Mouse (Mus musculus) neural tube, embryonic 11.5 days (tissue): ENCODE results near the gene Fos. TPM values are rescaled to one million over a fixed set of nuclear protein-coding genes. Genes with fewer than 3 reads are reported as not detected.

Experiments
- ATAC-seq: fragments of 200-750 bp; cut with Nextera tagmentation; 2 replicates; pipeline ENCODE4 v1.8.0; 2017; ENCODE audit warnings: moderate number of reproducible peaks, mild to moderate bottlenecking, moderate TSS enrichment, moderate library complexity; ENCODE audit not compliant: insufficient read depth, low FRiP score, low TSS enrichment
- DNase-seq: peaks from one replicate; pipeline ENCODE4 v3.0.0-alpha.2; 2015; ENCODE audit warnings: low spot score
- H3K27ac ChIP-seq: fragments of 300-500 bp; sonication (generic); 2 replicates; pipeline ENCODE4 v1.5.1; 2014; ENCODE audit warnings: low read depth, mild to moderate bottlenecking, low read length
- H3K27me3 ChIP-seq: fragments of 300-500 bp; sonication (generic); 2 replicates; pipeline ENCODE4 v1.6.1; 2014; ENCODE audit warnings: mild to moderate bottlenecking, low read length, mixed read lengths; ENCODE audit not compliant: control insufficient read depth, insufficient read depth
- H3K36me3 ChIP-seq: fragments of 300-500 bp; sonication (generic); 2 replicates; pipeline ENCODE4 v1.6.1; 2014; ENCODE audit warnings: mild to moderate bottlenecking, low read length, moderate library complexity, mixed read lengths; ENCODE audit not compliant: control insufficient read depth, insufficient read depth
- H3K4me1 ChIP-seq: fragments of 300-500 bp; sonication (generic); 2 replicates; pipeline ENCODE4 v1.6.1; 2014; ENCODE audit warnings: low read length, mixed read lengths; ENCODE audit not compliant: control insufficient read depth, insufficient read depth
- H3K4me2 ChIP-seq: fragments of 300-500 bp; sonication (generic); 2 replicates; pipeline ENCODE4 v1.6.1; 2014; ENCODE audit warnings: low read depth, mild to moderate bottlenecking, moderate library complexity
- H3K4me3 ChIP-seq: fragments of 300-500 bp; sonication (generic); 2 replicates; pipeline ENCODE4 v1.5.1; 2014; ENCODE audit warnings: low read depth, low read length
- H3K9ac ChIP-seq: fragments of 300-500 bp; sonication (generic); 2 replicates; pipeline ENCODE4 v1.6.1; 2014; ENCODE audit warnings: mild to moderate bottlenecking, low read length
- H3K9me3 ChIP-seq: fragments of 300-500 bp; sonication (generic); 2 replicates; pipeline ENCODE4 v1.6.1; 2016; ENCODE audit warnings: low read length; ENCODE audit not compliant: control insufficient read depth
- WGBS: fragments of 180-500 bp; shearing (Covaris S2); extraction: QIAGEN DNeasy Blood & Tissue Kit; methylation state at CpG from one replicate; pipeline ENCODE4 v1.1.7; 2014; 5-methylcytosine and 5-hydroxymethylcytosine counted together
- polyA plus RNA-seq: library from polyadenylated mRNA; unstranded; fragments of >200 nt; fragmentation: Nextera tagmentation; extraction: Ambion mirVana; gene quantifications from 2 replicates; pipeline ENCODE4 v1.2.1, GENCODE M21; 2014

Fos gene
- polyA plus RNA-seq, 1 experiment from 2014 or later = 2.5 TPM

DNA sequence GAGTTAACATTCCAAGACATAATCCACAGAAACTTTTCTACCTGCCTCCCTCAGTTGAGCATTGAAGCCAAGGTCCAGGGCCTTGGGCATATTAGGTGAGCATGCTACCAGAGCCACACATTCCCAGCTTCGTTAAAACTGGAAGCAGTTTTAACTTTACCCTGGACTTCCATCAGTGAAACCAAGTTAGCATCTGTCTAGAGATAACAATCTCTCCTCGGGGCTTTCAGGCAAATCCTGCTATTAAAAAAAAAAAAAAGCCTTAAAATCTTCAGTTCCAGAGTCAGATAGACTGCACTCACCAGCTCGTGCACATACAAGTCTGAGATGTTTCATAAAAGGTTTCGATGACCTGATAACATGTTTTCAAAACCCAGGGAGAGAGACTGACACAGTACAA, 17.4 kb upstream of the Fos start:
- Histone ChIP-seq H3K4me3 (no peak overlapping the region), H3K4me2 (no peak overlapping the region), H3K4me1 (peaks cover 20% of the 10 kb centered on the region), H3K9ac (no peak overlapping the region), H3K27me3 (no peaks in the 10 kb centered on the region), H3K36me3 (no peaks in the 10 kb centered on the region), H3K9me3 (no peaks in the 10 kb centered on the region), H3K27ac (no peak overlapping the region)
- WGBS = 82% methylated on average over 4 of the region's 4 CpGs
- ATAC-seq = no peak
- DNase-seq = no peak

DNA sequence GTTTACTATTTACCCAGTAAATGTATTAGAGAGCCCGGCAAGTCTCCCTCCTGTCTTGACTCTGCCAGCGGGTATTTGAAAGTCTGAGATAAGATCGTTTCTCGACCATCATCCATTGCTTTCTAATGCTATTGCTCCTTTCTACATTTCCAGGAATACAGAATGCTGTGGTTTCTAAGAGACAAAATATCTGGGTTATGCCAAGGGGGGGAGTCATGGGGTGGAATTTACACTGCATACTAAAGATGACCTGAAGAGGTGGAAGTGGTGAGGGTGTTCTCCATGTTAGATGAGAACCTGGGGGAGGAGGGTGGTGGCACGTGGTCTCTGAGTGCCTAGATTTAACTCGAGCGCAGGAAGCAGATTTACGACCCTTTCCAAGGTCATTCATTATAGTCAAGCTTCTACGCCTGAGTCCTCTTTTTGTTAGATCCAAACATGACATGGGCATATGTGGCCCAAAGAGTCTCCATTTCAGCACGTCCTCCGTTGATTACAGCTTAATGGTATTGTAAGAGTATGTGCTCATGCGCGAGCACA, 16.7 kb upstream of the Fos start:
- 56% methylated on average over 13 of the region's 13 CpGs for WGBS
- Histone ChIP-seq H3K36me3 (no peaks in the 10 kb centered on the region), H3K9ac (no peak overlapping the region), H3K4me2 (no peak overlapping the region), H3K4me3 (no peak overlapping the region), H3K27me3 (no peaks in the 10 kb centered on the region), H3K27ac (no peak overlapping the region), H3K9me3 (no peaks in the 10 kb centered on the region), H3K4me1 (peaks cover 16% of the 10 kb centered on the region)
- ATAC-seq (no peak), DNase-seq (no peak)

- H3K36me3 ChIP-seq = no peaks in the 10 kb centered on the region
- no peak overlapping the region for H3K4me3 ChIP-seq
- ATAC-seq (no peak), DNase-seq (no peak)
- H3K4me2 ChIP-seq = no peak overlapping the region
- H3K27me3 ChIP-seq = no peaks in the 10 kb centered on the region
- peaks cover 10% of the 10 kb centered on the region for H3K4me1 ChIP-seq
- H3K9ac ChIP-seq = no peak overlapping the region
- no peaks in the 10 kb centered on the region for H3K9me3 ChIP-seq
- no peak overlapping the region for H3K27ac ChIP-seq
- 83% methylated on average over 4 of the region's 4 CpGs for WGBS
Observed at GRCm38 (mm10) chr12:85459820-85460219, 13.9 kb upstream of the Fos start.

GRCm38 (mm10) chr12:85461913-85462663, 11.6 kb upstream of the Fos start:
- Histone ChIP-seq H3K27me3 (no peaks in the 10 kb centered on the region), H3K9me3 (no peaks in the 10 kb centered on the region), H3K4me3 (no peak overlapping the region), H3K4me1 (peaks cover 3% of the 10 kb centered on the region; the same call in 1 of the 2 replicates), H3K27ac (no peak overlapping the region), H3K9ac (peak overlapping the region; percentile 8; the same call in 1 of the 2 replicates), H3K36me3 (no peaks in the 10 kb centered on the region), H3K4me2 (no peak overlapping the region)
- ATAC-seq (no peak), DNase-seq (peak; percentile 19)
- 62% methylated on average over 21 of the region's 21 CpGs for WGBS

GRCm38 (mm10) chr12:85462802-85463201, 10.9 kb upstream of the Fos start:
- no peaks in the 10 kb centered on the region for H3K36me3 ChIP-seq
- WGBS = 61% methylated on average over 7 of the region's 7 CpGs
- no peak for DNase-seq
- no peak overlapping the region for H3K4me2 ChIP-seq
- H3K9ac ChIP-seq = no peak overlapping the region
- H3K9me3 ChIP-seq = no peaks in the 10 kb centered on the region
- no peak overlapping the region for H3K4me3 ChIP-seq
- H3K27ac ChIP-seq = no peak overlapping the region
- no peaks in the 10 kb centered on the region for H3K27me3 ChIP-seq
- ATAC-seq = no peak
- H3K4me1 ChIP-seq = no peaks in the 10 kb centered on the region

GRCm38 (mm10) chr12:85464431-85464830, 9.3 kb upstream of the Fos start:
- Histone ChIP-seq H3K4me2 (no peak overlapping the region), H3K27me3 (no peaks in the 10 kb centered on the region), H3K27ac (no peak overlapping the region), H3K36me3 (no peaks in the 10 kb centered on the region), H3K9ac (no peak overlapping the region), H3K4me1 (no peaks in the 10 kb centered on the region), H3K9me3 (no peaks in the 10 kb centered on the region), H3K4me3 (no peak overlapping the region)
- DNase-seq (no peak), ATAC-seq (no peak)
- 90% methylated on average over 5 of the region's 5 CpGs for whole genome bisulfite sequencing

DNA sequence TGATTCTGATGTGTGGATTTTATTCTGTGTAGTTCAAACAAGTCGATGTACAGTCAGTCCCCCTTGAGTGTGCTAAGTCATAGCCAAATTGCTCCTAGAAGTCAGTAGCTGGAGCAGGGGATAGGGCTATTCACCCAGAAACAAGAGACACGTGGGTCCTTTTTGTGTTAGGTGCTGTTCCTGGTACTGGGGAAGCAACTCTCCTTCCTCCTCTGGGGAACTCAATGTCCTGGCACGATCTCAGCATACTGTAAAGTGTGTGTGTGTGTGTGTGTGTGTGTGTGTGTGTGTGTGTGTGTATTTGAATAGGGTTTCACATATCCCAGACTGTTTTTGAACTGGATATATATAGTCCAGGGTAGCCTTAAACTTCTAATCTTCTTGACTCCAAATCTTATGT, 8.8 kb upstream of the Fos start:
- WGBS = 58% methylated on average over 3 of the region's 3 CpGs
- Histone ChIP-seq H3K27ac (no peak overlapping the region), H3K36me3 (no peaks in the 10 kb centered on the region), H3K9ac (no peak overlapping the region), H3K4me1 (no peaks in the 10 kb centered on the region), H3K9me3 (no peaks in the 10 kb centered on the region), H3K4me3 (no peak overlapping the region), H3K27me3 (no peaks in the 10 kb centered on the region), H3K4me2 (no peak overlapping the region)
- no peak for DNase-seq
- no peak for ATAC-seq

GRCm38 (mm10) chr12:85467854-85468253, 5.8 kb upstream of the Fos start:
- no peak overlapping the region for H3K27ac ChIP-seq
- H3K36me3 ChIP-seq = no peaks in the 10 kb centered on the region
- 78% methylated on average over 14 of the region's 14 CpGs for whole genome bisulfite sequencing
- no peaks in the 10 kb centered on the region for H3K9me3 ChIP-seq
- DNase-seq (no peak), ATAC-seq (no peak)
- no peak overlapping the region for H3K9ac ChIP-seq
- no peaks in the 10 kb centered on the region for H3K27me3 ChIP-seq
- H3K4me2 ChIP-seq = no peak overlapping the region
- no peak overlapping the region for H3K4me3 ChIP-seq
- peaks cover 1% of the 10 kb centered on the region; the same call in 1 of the 2 replicates for H3K4me1 ChIP-seq

- no peak overlapping the region for H3K4me3 ChIP-seq
- H3K4me2 ChIP-seq = no peak overlapping the region
- H3K9ac ChIP-seq = no peak overlapping the region
- H3K27ac ChIP-seq = no peak overlapping the region
- H3K4me1 ChIP-seq = peaks cover 4% of the 10 kb centered on the region; the same call in 1 of the 2 replicates
- no peaks in the 10 kb centered on the region for H3K36me3 ChIP-seq
- no peak for ATAC-seq
- no peaks in the 10 kb centered on the region for H3K27me3 ChIP-seq
- DNase-seq = no peak
- 89% methylated on average over 12 of the region's 12 CpGs for WGBS
- no peaks in the 10 kb centered on the region for H3K9me3 ChIP-seq
Observed at GRCm38 (mm10) chr12:85468666-85469065, 5.0 kb upstream of the Fos start.
